Mouse (Mus musculus) kidney, postnatal 10 days (tissue): ENCODE measurements around the gene Actl6a.
"Not testable (repeated sequence)": the region's sequence is repeated elsewhere in the genome, so short reads cannot be mapped to it uniquely, and the experiment has no call there.

Source experiments
- DNase-seq: peaks from one replicate; pipeline ENCODE4 v3.0.0; 2021; ENCODE audit warnings: mixed read lengths

Gene Actl6a

GRCm38 (mm10) chr3:32705647-32706348 lies at the start of gene Actl6a:
Actl6a (plus strand) TSS chr3:32706298.
- DNase-seq: not testable (repeated sequence)

GRCm38 (mm10) chr3:32656398-32656994 lies 49.6 kb upstream of the Actl6a start:
- DNase-seq: no peak

GRCm38 (mm10) chr3:32658401-32658800 lies 47.7 kb upstream of the Actl6a start:
- no peak for DNase-seq

- DNase-seq: no peak
Measured at GRCm38 (mm10) chr3:32658821-32659220, 47.3 kb upstream of the Actl6a start.

- no peak for DNase-seq
Measured at GRCm38 (mm10) chr3:32659506-32659905, 46.6 kb upstream of the Actl6a start.

- DNase-seq: no peak
Measured at GRCm38 (mm10) chr3:32660276-32660675, 45.8 kb upstream of the Actl6a start.

- no peak for DNase-seq
Measured at GRCm38 (mm10) chr3:32660831-32661555, 45.1 kb upstream of the Actl6a start.

- DNase-seq: no peak
Measured at GRCm38 (mm10) chr3:32661556-32661930, 44.6 kb upstream of the Actl6a start.

DNA sequence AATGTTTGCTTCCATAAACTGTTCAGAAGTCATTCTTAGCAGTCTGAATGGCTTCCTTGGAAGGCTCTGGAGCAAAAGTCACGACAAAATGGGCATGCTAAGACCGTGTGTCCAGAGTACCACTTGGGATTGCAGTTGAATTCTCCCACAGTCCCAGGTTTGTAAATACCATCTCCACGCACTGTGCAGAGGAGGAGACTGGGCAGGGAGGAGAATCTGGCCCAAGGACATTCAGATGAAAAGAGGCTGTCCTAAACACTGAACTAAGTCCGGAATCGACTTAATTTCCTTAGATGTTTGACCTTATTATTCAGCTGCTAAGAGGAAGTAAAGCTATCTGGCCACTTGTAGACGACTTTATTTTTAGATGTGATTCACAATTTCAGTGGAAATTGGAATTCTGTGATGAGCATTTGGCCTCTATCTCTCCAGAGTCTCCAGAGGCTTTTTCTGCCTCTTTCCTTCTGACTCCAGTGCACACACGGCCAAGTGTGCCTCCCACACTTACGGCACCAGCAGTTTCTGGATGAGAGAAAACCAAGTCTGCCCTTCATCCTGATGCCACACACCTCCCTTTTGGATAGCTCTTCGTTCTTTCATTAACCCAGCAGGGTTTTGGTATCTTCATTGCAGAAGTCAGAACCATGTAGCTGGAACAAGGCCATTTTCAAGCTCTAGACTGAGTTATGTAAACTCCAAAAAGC lies 37.7 kb upstream of the Actl6a start:
- DNase-seq: no peak

GRCm38 (mm10) chr3:32669211-32669610 lies 36.9 kb upstream of the Actl6a start:
- DNase-seq: peak; percentile 37

- no peak for DNase-seq
Measured at GRCm38 (mm10) chr3:32670196-32670595, 35.9 kb upstream of the Actl6a start.

GRCm38 (mm10) chr3:32673151-32673550 lies 32.9 kb upstream of the Actl6a start:
- no peak for DNase-seq

GRCm38 (mm10) chr3:32676393-32676792 lies 29.7 kb upstream of the Actl6a start:
- DNase-seq: no peak

GRCm38 (mm10) chr3:32682910-32683531 lies 23.1 kb upstream of the Actl6a start:
- no peak for DNase-seq

DNA sequence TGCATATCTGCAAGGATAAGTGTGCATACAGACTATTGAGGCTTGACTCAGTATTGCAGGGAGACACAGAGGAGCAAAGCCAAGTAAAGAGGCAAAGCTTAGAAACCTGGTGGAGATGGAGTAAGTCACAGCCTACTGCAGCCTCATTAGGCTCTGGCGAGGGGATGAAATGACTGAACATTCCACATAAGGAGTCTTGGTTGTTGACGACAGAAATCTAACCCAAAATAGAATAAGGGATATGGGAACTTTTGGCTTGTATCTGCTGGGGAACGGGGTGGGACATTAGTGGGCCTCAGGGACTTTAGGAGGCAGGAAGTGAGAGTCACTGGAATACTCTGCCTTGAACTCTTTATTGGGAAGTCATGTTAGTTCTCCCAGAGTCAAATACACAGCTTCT lies 21.5 kb upstream of the Actl6a start:
- no peak for DNase-seq

DNA sequence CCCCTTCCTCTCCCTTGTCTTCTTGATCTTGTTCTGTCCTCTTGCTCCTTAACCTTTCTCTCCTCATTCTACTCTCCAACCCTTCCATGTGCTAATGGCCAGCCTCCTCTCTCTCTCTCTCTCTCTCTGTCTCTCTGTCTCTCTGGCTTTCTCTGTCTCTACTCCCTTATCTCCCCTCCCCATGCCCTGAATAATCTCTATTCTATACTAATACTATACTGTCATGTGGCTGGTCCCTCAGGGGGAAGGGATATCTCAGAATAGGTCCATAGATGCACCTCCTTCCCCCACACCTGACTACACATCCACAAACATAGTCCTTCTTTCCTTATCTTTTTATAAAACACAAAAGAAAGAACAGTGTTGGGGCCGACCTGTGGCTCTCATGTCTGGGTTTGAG lies 19.6 kb upstream of the Actl6a start:
- DNase-seq: no peak

DNA sequence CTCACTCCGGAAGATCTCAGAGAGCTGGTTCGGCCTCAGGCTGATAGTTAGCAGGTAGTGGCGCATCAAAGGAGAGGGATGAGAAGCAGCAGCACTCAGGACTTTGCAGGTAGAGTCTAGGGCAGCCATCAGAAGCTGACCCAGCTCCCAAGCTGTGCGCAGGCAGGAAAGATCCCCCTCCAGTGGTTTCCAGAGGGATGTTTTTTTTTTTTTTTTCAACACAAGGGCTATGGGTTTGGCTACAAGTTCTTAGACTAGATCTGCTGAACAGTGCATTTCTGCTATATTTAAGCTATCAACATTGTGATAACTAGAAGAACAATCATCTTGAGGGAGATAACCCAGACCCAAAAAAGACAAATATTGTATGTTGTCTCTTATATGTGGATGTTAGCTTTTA lies 18.9 kb upstream of the Actl6a start:
- no peak for DNase-seq

DNA sequence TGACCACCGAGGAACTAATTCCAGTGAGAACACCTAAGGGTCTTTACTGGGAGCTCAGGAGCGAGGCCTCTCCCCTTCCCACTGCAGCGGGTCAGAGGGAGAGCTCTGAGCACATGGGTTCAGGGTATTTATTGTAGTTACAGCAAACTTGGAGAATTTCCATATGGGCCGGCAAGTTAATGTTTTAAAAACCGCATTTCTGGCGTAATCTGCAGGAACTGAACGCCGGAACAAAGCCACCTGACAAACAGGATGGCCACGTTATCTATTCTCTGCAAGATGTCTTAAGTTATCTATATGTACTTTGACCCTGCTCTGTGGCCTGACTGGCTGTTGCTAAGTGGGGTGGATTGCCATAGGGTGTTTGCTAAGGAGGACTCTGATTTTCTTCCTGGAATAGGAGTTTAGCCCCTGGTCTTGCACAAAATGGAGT lies 16.5 kb upstream of the Actl6a start:
- DNase-seq: no peak

DNA sequence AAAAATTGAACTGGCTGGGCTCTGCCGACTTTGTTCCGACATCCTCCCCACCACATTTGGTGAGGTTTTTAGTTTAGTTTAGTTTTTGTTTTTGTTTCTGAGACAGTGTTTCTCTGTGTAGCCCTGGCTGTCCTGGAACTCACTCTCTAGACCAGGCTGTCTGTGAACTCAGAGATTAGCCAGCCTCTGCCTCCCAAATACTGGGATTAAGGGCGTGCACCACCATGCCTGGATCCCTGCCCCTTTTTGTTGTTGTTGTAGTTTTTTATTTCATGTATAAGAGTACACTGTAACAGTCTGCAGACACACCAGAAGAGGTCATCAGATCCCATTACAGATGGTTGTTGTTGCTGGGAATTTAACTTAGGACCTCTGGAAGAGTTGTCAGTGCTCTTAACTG lies 16.1 kb upstream of the Actl6a start:
- no peak for DNase-seq

GRCm38 (mm10) chr3:32690901-32691300 lies 15.2 kb upstream of the Actl6a start:
- DNase-seq: no peak

GRCm38 (mm10) chr3:32691841-32692240 lies 14.3 kb upstream of the Actl6a start:
- DNase-seq: no peak

DNA sequence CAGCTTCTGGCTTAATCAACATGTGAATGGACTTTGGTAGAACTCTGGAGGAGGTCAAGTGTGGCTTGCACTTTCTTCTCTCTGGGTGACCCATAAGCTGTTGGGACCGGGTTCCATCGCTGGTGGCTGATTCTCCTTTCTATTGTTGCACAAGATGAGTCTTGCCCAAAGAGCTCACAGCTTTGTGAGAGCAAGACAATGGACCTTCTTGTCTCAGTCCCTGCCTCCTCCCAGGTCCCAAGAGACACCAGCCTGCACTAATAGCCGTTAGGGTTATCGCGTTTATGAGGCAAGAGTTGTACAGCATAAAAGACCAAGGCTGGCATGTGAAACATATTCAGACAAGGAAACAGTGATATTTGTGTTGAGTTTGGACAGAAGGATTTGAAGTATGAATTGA lies 11.9 kb upstream of the Actl6a start:
- DNase-seq: no peak
